Mouse (Mus musculus): ENCODE measurements around the gene Fkbpl. TPM values are rescaled to one million over a fixed set of nuclear protein-coding genes. Genes with fewer than 3 reads are reported as not detected.
A peak's percentile ranks its signal among the peaks of the same experiment; 100 is the strongest.

The Fkbpl gene
- polyA plus RNA-seq, 1 experiment: 2.9 TPM

- H3K4me1 ChIP-seq (ENCODE audit: control insufficient read depth, insufficient read depth, low read length): peaks cover 20% of the 10 kb centered on the region
- DNase-seq: peak; percentile 38
- no peak overlapping the region for H3K4me3 ChIP-seq (replicated peaks; ENCODE audit: extremely low read depth, low read depth, low read length)
- TF ChIP-seq CTCF (IDR thresholded peaks at IDR 0.05; ENCODE audit: insufficient read depth, low read length) (no peak), POLR2A (IDR thresholded peaks at IDR 0.05; ENCODE audit: borderline replicate concordance, extremely low read depth, low read depth, low read length) (no peak)
- 66% methylated on average over 11 of the region's 11 CpGs for WGBS
These were observed 37.4 kb downstream of the Fkbpl start for GRCm38 (mm10) chr17:34681881-34682536.

DNA sequence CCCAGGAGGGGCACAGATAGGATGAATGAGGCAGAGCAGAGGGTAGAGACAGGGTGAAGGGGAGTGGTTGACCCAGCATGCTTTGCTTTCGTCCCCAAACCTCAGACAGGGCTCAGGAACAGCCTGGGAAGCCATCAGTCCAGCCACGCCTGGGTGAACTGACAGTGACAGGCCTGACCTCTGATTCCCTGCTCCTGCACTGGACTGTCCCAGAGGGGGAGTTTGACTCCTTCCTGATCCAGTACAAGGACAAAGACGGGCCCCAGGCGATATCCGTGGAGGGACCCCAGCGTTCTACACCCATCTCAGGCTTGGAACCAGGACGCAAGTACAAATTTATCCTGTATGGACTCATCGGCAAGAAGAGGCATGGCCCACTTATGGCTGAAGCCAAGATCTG, 38.6 kb downstream of the Fkbpl start:
- no peak overlapping the region for H3K4me3 ChIP-seq (replicated peaks; ENCODE audit: extremely low read depth, low read depth, low read length)
- WGBS: 80% methylated on average over 8 of the region's 8 CpGs
- no peak for DNase-seq
- TF ChIP-seq POLR2A (IDR thresholded peaks at IDR 0.05; ENCODE audit: borderline replicate concordance, extremely low read depth, low read depth, low read length) (no peak), CTCF (IDR thresholded peaks at IDR 0.05; ENCODE audit: insufficient read depth, low read length) (no peak)
- H3K4me1 ChIP-seq (ENCODE audit: control insufficient read depth, insufficient read depth, low read length): peaks cover 20% of the 10 kb centered on the region

GRCm38 (mm10) chr17:34683686-34684220, 39.2 kb downstream of the Fkbpl start:
- TF ChIP-seq POLR2A (IDR thresholded peaks at IDR 0.05; ENCODE audit: borderline replicate concordance, extremely low read depth, low read depth, low read length) (no peak), CTCF (IDR thresholded peaks at IDR 0.05; ENCODE audit: insufficient read depth, low read length) (no peak)
- Histone ChIP-seq H3K4me1 (ENCODE audit: control insufficient read depth, insufficient read depth, low read length) (peaks cover 20% of the 10 kb centered on the region), H3K4me3 (replicated peaks; ENCODE audit: extremely low read depth, low read depth, low read length) (no peak overlapping the region)
- peak; percentile 50 for DNase-seq
- WGBS: 50% methylated on average over 10 of the region's 10 CpGs

- 38% methylated on average over 9 of the region's 9 CpGs for WGBS
- no peak overlapping the region for H3K4me3 ChIP-seq (replicated peaks; ENCODE audit: extremely low read depth, low read depth, low read length)
- DNase-seq: no peak
- TF ChIP-seq POLR2A (IDR thresholded peaks at IDR 0.05; ENCODE audit: borderline replicate concordance, extremely low read depth, low read depth, low read length) (no peak), CTCF (IDR thresholded peaks at IDR 0.05; ENCODE audit: insufficient read depth, low read length) (no peak)
- H3K4me1 ChIP-seq (ENCODE audit: control insufficient read depth, insufficient read depth, low read length): peaks cover 20% of the 10 kb centered on the region
These were observed 39.8 kb downstream of the Fkbpl start for GRCm38 (mm10) chr17:34684253-34684893.

- 57% methylated on average over 28 of the region's 28 CpGs for WGBS
- Histone ChIP-seq H3K4me1 (ENCODE audit: control insufficient read depth, insufficient read depth, low read length) (peaks cover 22% of the 10 kb centered on the region), H3K4me3 (replicated peaks; ENCODE audit: extremely low read depth, low read depth, low read length) (no peak overlapping the region)
- DNase-seq: no peak
- TF ChIP-seq CTCF (IDR thresholded peaks at IDR 0.05; ENCODE audit: insufficient read depth, low read length) (no peak), POLR2A (IDR thresholded peaks at IDR 0.05; ENCODE audit: borderline replicate concordance, extremely low read depth, low read depth, low read length) (no peak)
These were observed 40.9 kb downstream of the Fkbpl start for GRCm38 (mm10) chr17:34685120-34686110.

DNA sequence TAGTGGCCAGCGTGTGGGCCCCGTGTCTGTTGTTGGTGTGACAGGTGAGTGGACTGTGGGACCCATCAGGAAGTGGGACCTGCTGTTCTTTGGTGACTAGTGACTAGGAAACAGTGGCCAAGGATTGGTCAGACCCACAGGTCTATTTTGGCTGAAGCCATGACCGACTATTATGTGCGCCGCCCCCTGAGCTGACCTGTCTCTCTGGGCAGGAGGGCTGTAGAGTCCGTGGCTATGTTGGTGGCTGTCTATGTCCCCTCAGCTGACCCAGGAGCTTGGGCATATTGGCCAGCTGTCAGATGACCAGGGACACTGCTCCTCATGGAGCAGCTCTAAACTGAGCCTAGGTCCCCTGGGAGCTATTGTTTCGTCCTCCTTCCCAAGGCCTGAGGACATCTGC, 44.3 kb downstream of the Fkbpl start:
- Histone ChIP-seq H3K4me1 (ENCODE audit: control insufficient read depth, insufficient read depth, low read length) (peaks cover 15% of the 10 kb centered on the region), H3K4me3 (replicated peaks; ENCODE audit: extremely low read depth, low read depth, low read length) (no peak overlapping the region)
- 93% methylated on average over 7 of the region's 7 CpGs for WGBS
- TF ChIP-seq CTCF (IDR thresholded peaks at IDR 0.05; ENCODE audit: insufficient read depth, low read length) (no peak), POLR2A (IDR thresholded peaks at IDR 0.05; ENCODE audit: borderline replicate concordance, extremely low read depth, low read depth, low read length) (no peak)
- no peak for DNase-seq

- no peak for TF ChIP-seq POLR2A (IDR thresholded peaks at IDR 0.05; ENCODE audit: borderline replicate concordance, extremely low read depth, low read depth, low read length)
- Histone ChIP-seq H3K4me3 (replicated peaks; ENCODE audit: extremely low read depth, low read depth, low read length) (no peak overlapping the region), H3K4me1 (ENCODE audit: control insufficient read depth, insufficient read depth, low read length) (peaks cover 11% of the 10 kb centered on the region)
- 18% methylated on average over 4 of the region's 4 CpGs for WGBS
- peak; percentile 32 for DNase-seq
These were observed 45.9 kb downstream of the Fkbpl start for GRCm38 (mm10) chr17:34690458-34690857.

DNA sequence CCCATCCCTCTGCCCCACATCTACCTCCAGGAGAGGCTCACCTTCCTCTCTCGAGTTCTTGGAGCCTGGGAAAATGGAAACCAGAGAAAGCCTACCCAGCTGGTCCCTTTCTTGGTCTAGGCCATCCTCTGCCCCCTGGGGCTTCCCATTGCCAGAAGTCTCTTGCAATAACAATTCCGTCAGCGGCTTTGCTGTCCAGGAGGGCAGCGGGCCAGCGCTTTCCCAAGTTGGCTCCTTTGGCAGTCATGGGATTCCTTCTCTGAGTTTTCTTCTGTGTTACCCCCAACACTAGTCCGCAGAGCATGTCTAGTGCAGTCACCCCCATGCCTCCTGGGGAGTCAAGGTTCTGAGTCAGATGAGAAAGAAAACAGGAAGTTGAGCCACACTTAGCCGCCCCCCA, 48.3 kb downstream of the Fkbpl start:
- no peak overlapping the region for H3K4me3 ChIP-seq (replicated peaks; ENCODE audit: extremely low read depth, low read depth, low read length)
- peaks cover 11% of the 10 kb centered on the region for H3K4me1 ChIP-seq (ENCODE audit: control insufficient read depth, insufficient read depth, low read length)
- DNase-seq: peak; percentile 50
- TF ChIP-seq POLR2A (IDR thresholded peaks at IDR 0.05; ENCODE audit: borderline replicate concordance, extremely low read depth, low read depth, low read length) (no peak), CTCF (IDR thresholded peaks at IDR 0.05; ENCODE audit: insufficient read depth, low read length) (no peak)
- WGBS: 55% methylated on average over 7 of the region's 7 CpGs

Other genes with a start within 250 kb of the Fkbpl start
- gene BC051142, start 245.9 kb upstream of the Fkbpl start, polyA plus RNA-seq (2012; rRNA removed): 0.49 and 0.75 TPM in 2 replicates
- gene Btnl4, start 167.4 kb upstream of the Fkbpl start, polyA plus RNA-seq (2012; rRNA removed): 0.08 TPM in 1 of 2 replicates, not detected in the other
- 0.15 TPM in 1 of 2 replicates, not detected in the other for gene Btnl6, start 127.4 kb upstream of the Fkbpl start, polyA plus RNA-seq (2012; rRNA removed)
- 105 and 168 TPM in 2 replicates for gene Notch4, start 80.5 kb upstream of the Fkbpl start, polyA plus RNA-seq (2012; rRNA removed)
- 32.2 and 35.6 TPM in 2 replicates for gene Gpsm3, start 55.0 kb upstream of the Fkbpl start, polyA plus RNA-seq (2012; rRNA removed)
- 87.8 and 88.3 TPM in 2 replicates for gene Pbx2, start 53.5 kb upstream of the Fkbpl start, polyA plus RNA-seq (2012; rRNA removed)
- 1,792 and 1,921 TPM in 2 replicates for gene Ager, start 46.9 kb upstream of the Fkbpl start, polyA plus RNA-seq (2012; rRNA removed)
- gene Rnf5, start 41.1 kb upstream of the Fkbpl start, polyA plus RNA-seq (2012; rRNA removed): 52.0 and 83.7 TPM in 2 replicates
- 172 TPM in 2 replicates for gene Agpat1, start 40.5 kb upstream of the Fkbpl start, polyA plus RNA-seq (2012; rRNA removed)
- gene Egfl8, start 28.8 kb upstream of the Fkbpl start, polyA plus RNA-seq (2012; rRNA removed): 5.7 and 8.2 TPM in 2 replicates
- 38.7 and 40.9 TPM in 2 replicates for gene Ppt2, start 16.3 kb upstream of the Fkbpl start, polyA plus RNA-seq (2012; rRNA removed)
- gene Prrt1, start 15.2 kb upstream of the Fkbpl start, polyA plus RNA-seq (2012; rRNA removed): 5.2 and 6.7 TPM in 2 replicates
- 81.8 and 88.0 TPM in 2 replicates for gene Atf6b, start 2.4 kb downstream of the Fkbpl start, polyA plus RNA-seq (2012; rRNA removed)
- gene Tnxb, start 25.8 kb downstream of the Fkbpl start, polyA plus RNA-seq (2012; rRNA removed): 39.6 and 49.2 TPM in 2 replicates
- 136 and 137 TPM in 2 replicates for gene C4b, start 99.1 kb downstream of the Fkbpl start, polyA plus RNA-seq (2012; rRNA removed)
- gene Cyp21a1, start 159.8 kb downstream of the Fkbpl start, polyA plus RNA-seq (2012; rRNA removed): 0.19 and 0.27 TPM in 2 replicates
- gene Stk19, start 192.2 kb downstream of the Fkbpl start, polyA plus RNA-seq (2012; rRNA removed): 45.1 and 46.0 TPM in 2 replicates
- gene Dxo, start 192.3 kb downstream of the Fkbpl start, polyA plus RNA-seq (2012; rRNA removed): 45.6 and 58.1 TPM in 2 replicates
- 77.8 and 94.8 TPM in 2 replicates for gene Skiv2l, start 205.4 kb downstream of the Fkbpl start, polyA plus RNA-seq (2012; rRNA removed)
- gene Nelfe, start 205.6 kb downstream of the Fkbpl start, polyA plus RNA-seq (2012; rRNA removed): 22.4 and 23.2 TPM in 2 replicates
- gene Cfb, start 217.8 kb downstream of the Fkbpl start, polyA plus RNA-seq (2012; rRNA removed): 20.8 and 23.8 TPM in 2 replicates
- 10.6 and 12.3 TPM in 2 replicates for gene Zbtb12, start 234.7 kb downstream of the Fkbpl start, polyA plus RNA-seq (2012; rRNA removed)
- not detected in 2 replicates for gene Gm20547, start 237.3 kb downstream of the Fkbpl start, polyA plus RNA-seq (2012; rRNA removed)